Mouse (Mus musculus) liver, adult 2 months (tissue): ENCODE results near the gene Olfr320.

Experiments
- CTCF ChIP-seq: fragments of 200-500 bp; IDR thresholded peaks from 2 replicates; pipeline ENCODE4 v1.5.1; 2011; ENCODE audit warnings: low read depth, low read length, control low read depth
- POLR2A ChIP-seq: fragments of 200-500 bp; IDR thresholded peaks from 2 replicates; pipeline ENCODE4 v1.6.1; 2011; ENCODE audit warnings: low read length, control low read depth; ENCODE audit not compliant: insufficient read depth; ENCODE audit errors: extremely low read depth

DNA sequence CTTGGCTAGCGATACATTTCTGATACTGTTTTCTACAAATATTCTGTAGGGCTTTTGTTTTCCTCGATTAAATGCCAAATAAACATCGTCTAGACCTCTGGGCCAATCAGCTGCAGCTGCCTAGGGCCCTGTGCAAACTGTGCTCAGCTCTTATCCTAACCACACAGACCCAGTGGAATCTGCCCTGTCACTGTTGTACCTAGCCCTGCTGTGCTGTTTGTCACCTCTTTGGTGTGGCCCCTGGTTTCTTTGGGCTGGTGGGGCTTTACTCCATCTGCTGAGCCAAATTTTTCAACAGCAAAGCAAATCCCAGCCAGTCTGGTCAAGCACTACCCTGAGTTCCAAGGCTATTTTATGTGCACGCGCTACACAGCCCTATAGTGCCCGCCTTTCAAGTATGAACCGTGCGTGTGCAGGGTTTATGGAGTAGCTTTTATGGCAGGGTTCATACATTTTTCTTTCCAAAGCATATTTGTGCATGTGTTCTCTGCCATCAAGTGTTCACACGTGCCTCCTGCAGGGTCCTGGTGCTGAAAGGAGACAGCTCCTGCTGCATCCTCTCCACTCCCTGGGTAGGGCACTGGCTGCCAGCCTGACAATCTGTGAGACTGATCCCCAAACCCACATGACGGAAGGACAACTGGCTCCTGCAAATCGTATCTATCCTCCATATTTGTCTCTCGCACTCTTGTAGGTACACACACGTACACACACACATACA is 39.1 kb upstream of the Olfr320 start:
- no peak for TF ChIP-seq CTCF
- no peak for TF ChIP-seq POLR2A
